Comparison of ENCODE assay signal across 8 mouse cellular contexts in the genomic region with DNA sequence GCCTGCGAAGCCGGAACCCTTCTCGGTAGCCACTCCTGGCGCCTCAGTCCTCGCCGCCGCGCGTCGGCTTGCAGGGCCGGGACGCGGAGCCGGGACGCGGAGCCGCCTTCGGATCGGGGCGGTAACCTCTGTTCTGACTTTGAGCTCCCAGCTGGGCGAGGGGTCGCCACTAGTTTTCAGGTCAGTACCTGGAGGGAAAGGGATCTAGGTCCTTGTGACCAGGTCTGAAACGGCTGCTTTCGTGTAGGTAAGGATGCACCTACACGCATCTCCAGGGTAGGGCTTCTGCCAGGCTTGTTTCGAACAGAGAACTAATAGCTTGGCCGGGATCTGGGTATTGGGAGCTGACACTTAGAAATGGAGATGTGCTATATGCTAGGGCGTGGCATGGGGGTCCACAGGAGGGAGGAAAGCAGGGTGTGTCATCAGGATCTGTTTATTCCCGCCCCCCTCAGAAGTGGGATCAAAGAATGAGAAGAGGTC. TPM values are rescaled to one million over a fixed set of nuclear protein-coding genes. Genes with fewer than 3 reads are reported as not detected.
DNase-seq lines count a peak whose midpoint lies in the region; ATAC-seq and TF ChIP-seq lines count a peak whose summit lies in the region.

No protein-coding gene starts in this region.

- peaks cover 50% of the 10 kb centered on the region for H3K79me2 ChIP-seq in macrophage (ENCODE audit: inconsistent target)

- H3K9ac ChIP-seq in heart, embryonic 16.5 days (ENCODE audit: low read length) = peak overlapping the region; percentile 86
- peak overlapping the region; percentile 37; the same call in 1 of the 2 replicates for H3K9ac ChIP-seq in forebrain, postnatal 0 days

- peak overlapping the region; percentile 77 for H3K27ac ChIP-seq in heart, embryonic 16.5 days (ENCODE audit: low read length)
- H3K27ac ChIP-seq in forebrain, postnatal 0 days (ENCODE audit: low read depth, low read length) = no peak overlapping the region
- H3K27ac ChIP-seq in macrophage = peak overlapping the region; percentile 51

- no peak for TF ChIP-seq CTCF in forebrain, postnatal 0 days (IDR thresholded peaks at IDR 0.05; ENCODE audit: low read depth)

- ATAC-seq in heart, embryonic 16.5 days (replicated peaks; ENCODE audit: extremely low read depth, insufficient read depth, low FRiP score) = peak; percentile 52
- peak; percentile 18 for ATAC-seq in forebrain, postnatal 0 days

- H3K27me3 ChIP-seq in heart, embryonic 16.5 days (ENCODE audit: control insufficient read depth, insufficient read depth, low read length) = no peaks in the 10 kb centered on the region
- no peaks in the 10 kb centered on the region for H3K27me3 ChIP-seq in forebrain, postnatal 0 days (ENCODE audit: insufficient read depth, low read length)

- DNase-seq in heart, postnatal 14 days = no peak
- DNase-seq in MN1 (ENCODE audit: low spot score) = peak; percentile 11
- no peak for DNase-seq in forebrain, postnatal 0 days
- no peak for DNase-seq in urinary bladder, postnatal 25 days (ENCODE audit: low spot score)
- no peak for DNase-seq in B cell, adult 2 months
- DNase-seq in layer of hippocampus, postnatal 36 days = no peak

- under 1% methylated on average over 29 of the region's 29 CpGs for WGBS in heart, embryonic 16.5 days
- WGBS in forebrain, postnatal 0 days = under 1% methylated on average over 29 of the region's 29 CpGs
- WGBS in macrophage (ENCODE audit: missing documents) = 1% methylated on average over 29 of the region's 29 CpGs

- no peaks in the 10 kb centered on the region for H3K36me3 ChIP-seq in heart, embryonic 16.5 days (ENCODE audit: control insufficient read depth, insufficient read depth)
- H3K36me3 ChIP-seq in forebrain, postnatal 0 days (ENCODE audit: insufficient read depth) = no peaks in the 10 kb centered on the region
- no peaks in the 10 kb centered on the region for H3K36me3 ChIP-seq in macrophage (ENCODE audit: inconsistent target)

- peak overlapping the region; percentile 64 for H3K4me2 ChIP-seq in heart, embryonic 16.5 days (ENCODE audit: low read depth, low read length)
- peak overlapping the region; percentile 97 for H3K4me2 ChIP-seq in forebrain, postnatal 0 days (ENCODE audit: low read depth)

- intact Hi-C loops in heart, postnatal 14 days (cut with DNase I) = no loop called here

- H3K9me3 ChIP-seq in heart, embryonic 16.5 days (replicated peaks; ENCODE audit: control insufficient read depth, low read length) = no peaks in the 10 kb centered on the region
- H3K9me3 ChIP-seq in forebrain, postnatal 0 days (ENCODE audit: low read length) = no peaks in the 10 kb centered on the region

- H3K4me3 ChIP-seq in heart, embryonic 16.5 days (ENCODE audit: low read length) = peak overlapping the region; percentile 100
- H3K4me3 ChIP-seq in forebrain, postnatal 0 days (ENCODE audit: low read depth, low read length) = peak overlapping the region; percentile 85
- peak overlapping the region; percentile 95 for H3K4me3 ChIP-seq in macrophage (ENCODE audit: inconsistent target)

- H3K4me1 ChIP-seq in heart, embryonic 16.5 days (ENCODE audit: control insufficient read depth, insufficient read depth, low read length) = peaks cover 19% of the 10 kb centered on the region
- H3K4me1 ChIP-seq in forebrain, postnatal 0 days (ENCODE audit: insufficient read depth) = peaks cover 4% of the 10 kb centered on the region; the same call in 1 of the 2 replicates

RNA-seq across cellular contexts. Expression of gene Sgo2a, which starts 0.4 kb away (rescaled TPM):
- 15.3 and 17.1 TPM in 2 replicates for polyA plus RNA-seq in heart, embryonic 16.5 days (2015; fragmentation: Nextera tagmentation; extraction: Ambion mirVana)
- total RNA-seq in heart, postnatal 14 days (2021) = 1 to 10 TPM; 3.5 to 4.5 TPM
- 2.6 and 4.0 TPM in 2 replicates for total RNA-seq in forebrain, postnatal 0 days (2014; rRNA removed)
- polyA plus RNA-seq in forebrain, postnatal 0 days (2015; fragmentation: Nextera tagmentation; extraction: Ambion mirVana) = 1.8 and 2.0 TPM in 2 replicates
- 10 to 100 TPM in 1 of 26 experiments, 1 to 10 TPM in 18, under 1 TPM in 7; 0.37 to 12.7 (median 1.5) TPM for total RNA-seq in macrophage (2018; cell fraction: chromatin; rRNA removed)
- total RNA-seq in macrophage (2018; cell fraction: cytosol; rRNA removed) = 1 to 10 TPM in 14 of 26 experiments, under 1 TPM in 12; 0.46 to 2.8 (median 1.0) TPM
- 1 to 10 TPM in 13 of 26 experiments, under 1 TPM in 13; 0.30 to 8.0 (median 1.0) TPM for total RNA-seq in macrophage (2018; cell fraction: nucleus; rRNA removed)
- 0.55 to 3.1 TPM (median 2.9 TPM) in 3 replicates for polyA plus RNA-seq in macrophage (2018)
- total RNA-seq in layer of hippocampus, postnatal 36 days (2021) = under 1 TPM; 0.50 to 0.58 TPM

RNA-seq across cellular contexts. Expression of gene Kctd18, which starts 22.6 kb away (rescaled TPM):
- 9.8 and 14.0 TPM in 2 replicates for polyA plus RNA-seq in heart, embryonic 16.5 days (2015; fragmentation: Nextera tagmentation; extraction: Ambion mirVana)
- total RNA-seq in heart, postnatal 14 days (2021) = 1 to 10 TPM; 6.4 to 7.2 TPM
- 41.2 and 57.6 TPM in 2 replicates for total RNA-seq in forebrain, postnatal 0 days (2014; rRNA removed)
- polyA plus RNA-seq in forebrain, postnatal 0 days (2015; fragmentation: Nextera tagmentation; extraction: Ambion mirVana) = 21.8 and 27.5 TPM in 2 replicates
- total RNA-seq in macrophage (2018; cell fraction: chromatin; rRNA removed) = 100 to 1,000 TPM in 8 of 26 experiments, 10 to 100 TPM in 18; 20.9 to 131 (median 68.6) TPM
- 10 to 100 TPM in 11 of 26 experiments, 1 to 10 TPM in 15; 4.7 to 14.3 (median 9.0) TPM for total RNA-seq in macrophage (2018; cell fraction: cytosol; rRNA removed)
- 10 to 100 TPM; 16.0 to 97.4 (median 48.4) TPM for total RNA-seq in macrophage (2018; cell fraction: nucleus; rRNA removed)
- 9.3 to 12.7 TPM (median 10.0 TPM) in 3 replicates for polyA plus RNA-seq in macrophage (2018)
- total RNA-seq in layer of hippocampus, postnatal 36 days (2021) = 10 to 100 TPM; 16.4 to 22.2 TPM

RNA-seq across cellular contexts. Expression of gene Aox1, which starts 33.6 kb away (rescaled TPM):
- polyA plus RNA-seq in heart, embryonic 16.5 days (2015; fragmentation: Nextera tagmentation; extraction: Ambion mirVana) = 0.81 and 0.85 TPM in 2 replicates
- total RNA-seq in heart, postnatal 14 days (2021) = 1 to 10 TPM; 3.9 to 6.5 TPM
- total RNA-seq in forebrain, postnatal 0 days (2014; rRNA removed) = 0.69 and 0.90 TPM in 2 replicates
- 0.25 and 0.38 TPM in 2 replicates for polyA plus RNA-seq in forebrain, postnatal 0 days (2015; fragmentation: Nextera tagmentation; extraction: Ambion mirVana)
- 1 to 10 TPM in 23 of 26 experiments, under 1 TPM in 3; 0.50 to 7.5 (median 1.9) TPM for total RNA-seq in macrophage (2018; cell fraction: chromatin; rRNA removed)
- total RNA-seq in macrophage (2018; cell fraction: cytosol; rRNA removed) = under 1 TPM in 24 of 26 experiments, not detected in 2; 0.03 to 0.45 (median 0.17) TPM
- total RNA-seq in macrophage (2018; cell fraction: nucleus; rRNA removed) = 1 to 10 TPM in 11 of 26 experiments, under 1 TPM in 14, not detected in 1; 0.16 to 2.5 (median 0.83) TPM
- polyA plus RNA-seq in macrophage (2018) = 0.04 to 0.10 TPM (median 0.09 TPM) in 3 replicates
- total RNA-seq in layer of hippocampus, postnatal 36 days (2021) = 1 to 10 TPM; 3.0 to 4.2 TPM
